Mouse (Mus musculus): ENCODE measurements around the gene Mucl3. TPM values are rescaled to one million over a fixed set of nuclear protein-coding genes. Genes with fewer than 3 reads are reported as not detected.
A peak's percentile ranks its signal among the peaks of the same experiment; 100 is the strongest.

Gene Mucl3
- total RNA-seq, 2 experiments from 2014 or later: not detected

- intact Hi-C loops (cut with DNase I): no loop called here
- DNase-seq (ENCODE audit: low spot score in 2 of 2): peak; percentile 72 to 77
Measured at GRCm38 (mm10) chr17:35638475-35639190, 4.9 kb downstream of the Mucl3 start.

- peak; percentile 42 to 63 for DNase-seq (ENCODE audit: low spot score in 2 of 2)
- intact Hi-C loops (cut with DNase I): no loop called here
Measured at GRCm38 (mm10) chr17:35636363-35636762, 7.1 kb downstream of the Mucl3 start.

- intact Hi-C loops (cut with DNase I): loop anchor here (2.0 kb wide), 2 partner anchors 45 to 89 kb away; no protein-coding TSS in a partner anchor
- peak; percentile 90 to 92 for DNase-seq (ENCODE audit: low spot score in 2 of 2)
Measured at GRCm38 (mm10) chr17:35635699-35636111, 7.8 kb downstream of the Mucl3 start.

GRCm38 (mm10) chr17:35635202-35635601, 8.3 kb downstream of the Mucl3 start:
- peak in 1 of 2 experiments; percentile 80 for DNase-seq (ENCODE audit: low spot score in 2 of 2)
- intact Hi-C loops (cut with DNase I): loop anchor here (2.0 kb wide), 2 partner anchors 44 to 90 kb away; no protein-coding TSS in a partner anchor

- DNase-seq (ENCODE audit: low spot score in 2 of 2): peak; percentile 68 to 79
- intact Hi-C loops (cut with DNase I): loop anchor here (2.0 kb wide), 2 partner anchors 43 to 91 kb away; no protein-coding TSS in a partner anchor
Measured at GRCm38 (mm10) chr17:35633992-35634391, 9.5 kb downstream of the Mucl3 start.

GRCm38 (mm10) chr17:35626537-35626936, 17.0 kb downstream of the Mucl3 start, which contains the start of gene Gm9573:
Gene Gm9573, minus strand, starts transcription at chr17:35626637.
- intact Hi-C loops (cut with DNase I): no loop called here
- DNase-seq (ENCODE audit: low spot score in 2 of 2): no peak

GRCm38 (mm10) chr17:35617127-35617526, 26.4 kb downstream of the Mucl3 start:
- DNase-seq (ENCODE audit: low spot score in 2 of 2): no peak
- intact Hi-C loops (cut with DNase I): no loop called here

GRCm38 (mm10) chr17:35601736-35602354, 41.6 kb downstream of the Mucl3 start:
- DNase-seq (ENCODE audit: low spot score in 2 of 2): no peak
- intact Hi-C loops (cut with DNase I): no loop called here

- intact Hi-C loops (cut with DNase I): no loop called here
- no peak for DNase-seq (ENCODE audit: low spot score in 2 of 2)
Measured at GRCm38 (mm10) chr17:35601249-35601648, 42.2 kb downstream of the Mucl3 start, which contains the start of gene Sfta2. Gene Sfta2, plus strand, starts transcription at chr17:35601549.

GRCm38 (mm10) chr17:35597399-35597798, 46.1 kb downstream of the Mucl3 start:
- intact Hi-C loops (cut with DNase I): no loop called here

GRCm38 (mm10) chr17:35594456-35594855, 49.0 kb downstream of the Mucl3 start:
- DNase-seq (ENCODE audit: low spot score in 2 of 2): no peak
- intact Hi-C loops (cut with DNase I): no loop called here

More at GRCm38 (mm10) chr17:35597399-35597798, 46.1 kb downstream of the Mucl3 start:
- no peak for DNase-seq (ENCODE audit: low spot score in 2 of 2)

GRCm38 (mm10) chr17:35593786-35594185, 49.7 kb downstream of the Mucl3 start:
- no peak for DNase-seq (ENCODE audit: low spot score in 2 of 2)
- intact Hi-C loops (cut with DNase I): no loop called here

- intact Hi-C loops (cut with DNase I): no loop called here
- no peak for DNase-seq (ENCODE audit: low spot score in 2 of 2)
Measured at GRCm38 (mm10) chr17:35592131-35592530, 51.4 kb downstream of the Mucl3 start.

- DNase-seq (ENCODE audit: low spot score in 2 of 2): peak in 1 of 2 experiments; percentile 22
- intact Hi-C loops (cut with DNase I): loop anchor here (2.0 kb wide), 2 partner anchors 43 to 75 kb away; partner anchors contain the start of gene Vars2
Measured at GRCm38 (mm10) chr17:35591731-35592130, 51.8 kb downstream of the Mucl3 start.

- no peak for DNase-seq (ENCODE audit: low spot score in 2 of 2)
- intact Hi-C loops (cut with DNase I): loop anchor here (2.0 kb wide), 2 partner anchors 44 to 76 kb away; partner anchors contain the start of gene Vars2
Measured at GRCm38 (mm10) chr17:35591219-35591578, 52.3 kb downstream of the Mucl3 start.

GRCm38 (mm10) chr17:35590410-35591218, 52.9 kb downstream of the Mucl3 start:
- intact Hi-C loops (cut with DNase I): loop anchor here (2.0 kb wide), 2 partner anchors 44 to 76 kb away; partner anchors contain the start of gene Vars2
- DNase-seq (ENCODE audit: low spot score in 2 of 2): peak; percentile 88 to 93

- intact Hi-C loops (cut with DNase I): no loop called here
- DNase-seq (ENCODE audit: low spot score in 2 of 2): no peak
Measured at GRCm38 (mm10) chr17:35588387-35588786, 55.1 kb downstream of the Mucl3 start.

- intact Hi-C loops (cut with DNase I): no loop called here
- no peak for DNase-seq (ENCODE audit: low spot score in 2 of 2)
Measured at GRCm38 (mm10) chr17:35587291-35587690, 56.2 kb downstream of the Mucl3 start.
